Mouse (Mus musculus): ENCODE measurements around the gene Slc35e2. TPM values are rescaled to one million over a fixed set of nuclear protein-coding genes. Genes with fewer than 3 reads are reported as not detected.

Gene Slc35e2
- total and polyA plus RNA-seq, 2 experiments from 2014 or later, result 14.7 to 74.9 TPM

DNA sequence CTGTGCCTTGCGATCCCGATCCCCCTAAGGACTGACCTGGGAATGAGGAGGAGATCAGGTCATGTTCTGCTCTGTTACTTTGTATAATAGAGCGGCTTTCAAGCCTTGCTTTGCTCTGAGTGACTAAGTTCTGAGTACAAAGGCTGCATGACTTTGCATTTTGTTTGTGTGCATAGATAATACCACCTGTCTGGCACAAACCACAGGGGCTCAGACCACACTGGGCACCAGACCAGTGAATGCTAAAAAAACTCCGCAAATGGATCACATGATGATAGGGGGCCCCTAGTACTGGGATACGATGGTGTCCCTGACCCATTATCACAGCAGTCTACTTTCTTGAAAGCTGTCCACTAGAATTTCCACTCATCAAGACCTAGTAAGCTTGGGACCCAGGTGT, 4.6 kb upstream of the Slc35e2 start:
- Histone ChIP-seq H3K4me1 (ENCODE audit: insufficient read depth, low read length) (no peaks in the 10 kb centered on the region), H3K9ac (replicated peaks; ENCODE audit: low read length, poor library complexity, severe bottlenecking) (no peak overlapping the region), H3K4me3 (ENCODE audit: low read depth, low read length) (no peak overlapping the region), H3K27ac (ENCODE audit: low read depth, low read length) (no peak overlapping the region), H3K4me2 (ENCODE audit: low read depth, low read length, poor library complexity, severe bottlenecking) (no peak overlapping the region), H3K36me3 (ENCODE audit: insufficient read depth, low read length) (no peaks in the 10 kb centered on the region), H3K27me3 (ENCODE audit: insufficient read depth, low read length) (no peaks in the 10 kb centered on the region), H3K9me3 (ENCODE audit: low read length) (no peaks in the 10 kb centered on the region)
- 80% methylated on average over 5 of the region's 5 CpGs for WGBS
- DNase-seq (ENCODE audit: low spot score) (no peak), ATAC-seq (ENCODE audit: low FRiP score) (no peak)
- no peak for TF ChIP-seq CTCF (IDR thresholded peaks at IDR 0.05)

- H3K4me3 ChIP-seq (ENCODE audit: low read depth, low read length), result no peak overlapping the region
- H3K9ac ChIP-seq (replicated peaks; ENCODE audit: low read length, poor library complexity, severe bottlenecking), result no peak overlapping the region
- no peaks in the 10 kb centered on the region for H3K36me3 ChIP-seq (ENCODE audit: insufficient read depth, low read length)
- no peak for TF ChIP-seq CTCF (IDR thresholded peaks at IDR 0.05)
- DNase-seq (ENCODE audit: low spot score) (no peak), ATAC-seq (ENCODE audit: low FRiP score) (no peak)
- H3K4me2 ChIP-seq (ENCODE audit: low read depth, low read length, poor library complexity, severe bottlenecking), result no peak overlapping the region
- 24% methylated on average over 14 of the region's 20 CpGs for WGBS
- H3K27ac ChIP-seq (ENCODE audit: low read depth, low read length), result no peak overlapping the region
- 0 out of 2 replicates have a peak, but pooled peaks cover 4% of the 10 kb centered on the region for H3K4me1 ChIP-seq (ENCODE audit: insufficient read depth, low read length)
- H3K27me3 ChIP-seq (ENCODE audit: insufficient read depth, low read length), result no peaks in the 10 kb centered on the region
- no peaks in the 10 kb centered on the region for H3K9me3 ChIP-seq (ENCODE audit: low read length)
Measured at GRCm38 (mm10) chr4:155598536-155598935, 2.7 kb upstream of the Slc35e2 start.

GRCm38 (mm10) chr4:155599901-155600825, 1.1 kb upstream of the Slc35e2 start:
- no peaks in the 10 kb centered on the region for H3K9me3 ChIP-seq (ENCODE audit: low read length)
- WGBS, result 88% methylated on average over 10 of the region's 11 CpGs
- H3K4me1 ChIP-seq (ENCODE audit: insufficient read depth, low read length), result 0 out of 2 replicates have a peak, but pooled peaks cover 4% of the 10 kb centered on the region
- peaks cover 2% of the 10 kb centered on the region; the same call in 1 of the 2 replicates for H3K36me3 ChIP-seq (ENCODE audit: insufficient read depth, low read length)
- H3K27ac ChIP-seq (ENCODE audit: low read depth, low read length), result peak overlapping the region; percentile 100
- H3K27me3 ChIP-seq (ENCODE audit: insufficient read depth, low read length), result no peaks in the 10 kb centered on the region
- H3K4me3 ChIP-seq (ENCODE audit: low read depth, low read length), result peak overlapping the region; percentile 94
- no peak for TF ChIP-seq CTCF (IDR thresholded peaks at IDR 0.05)
- peak overlapping the region; percentile 86 for H3K4me2 ChIP-seq (ENCODE audit: low read depth, low read length, poor library complexity, severe bottlenecking)
- no peak overlapping the region for H3K9ac ChIP-seq (replicated peaks; ENCODE audit: low read length, poor library complexity, severe bottlenecking)
- no peak for ATAC-seq (ENCODE audit: low FRiP score)
- no peak for DNase-seq (ENCODE audit: low spot score)

DNA sequence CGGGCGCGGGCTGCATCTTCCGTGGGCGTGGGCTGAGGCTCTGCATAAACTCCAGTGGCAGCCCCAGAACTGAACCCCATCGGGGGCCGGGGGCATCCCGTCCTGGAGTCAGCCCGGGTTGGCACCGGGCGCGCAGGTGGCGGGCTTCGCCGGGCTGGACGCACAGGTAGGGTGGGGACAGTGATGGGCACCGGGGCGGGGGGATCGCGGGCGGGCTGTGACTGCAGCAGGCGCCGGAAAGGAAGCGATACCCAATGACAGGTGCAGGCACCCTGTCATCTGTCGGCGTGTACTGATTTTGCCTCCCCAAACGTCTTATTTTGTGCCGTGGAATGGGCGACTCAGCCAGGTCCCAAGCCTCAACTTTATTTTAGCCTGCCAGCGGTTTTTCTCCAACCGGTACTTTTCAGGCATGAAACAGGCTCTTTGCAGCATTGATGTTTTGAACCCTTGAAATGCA, 811 bp downstream of the Slc35e2 start:
- WGBS, result under 1% methylated on average over 31 of the region's 31 CpGs

DNA sequence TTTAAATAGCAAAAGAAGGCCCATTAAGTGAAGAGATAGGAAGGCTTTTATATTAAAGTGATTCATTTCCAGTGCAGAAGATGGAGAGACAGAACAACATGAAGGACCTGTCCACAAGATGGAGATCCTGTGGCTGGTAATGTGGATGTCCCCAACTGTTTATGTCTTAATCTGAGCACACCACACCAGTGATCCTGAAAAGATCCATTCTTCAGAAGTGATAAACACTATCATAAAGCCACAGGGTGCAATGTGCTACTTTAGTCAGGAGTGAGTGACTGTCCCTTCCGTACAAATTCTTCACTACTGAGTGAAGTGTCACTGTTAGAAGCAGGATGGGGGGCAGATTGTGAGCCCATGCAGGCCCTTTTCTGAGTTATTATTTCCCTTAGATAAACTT, 1.5 kb downstream of the Slc35e2 start:
- H3K9ac ChIP-seq (replicated peaks; ENCODE audit: low read length, poor library complexity, severe bottlenecking), result no peak overlapping the region
- H3K9me3 ChIP-seq (ENCODE audit: low read length), result no peaks in the 10 kb centered on the region
- no peaks in the 10 kb centered on the region for H3K27me3 ChIP-seq (ENCODE audit: insufficient read depth, low read length)
- TF ChIP-seq CTCF (IDR thresholded peaks at IDR 0.05), result no peak
- no peak for DNase-seq (ENCODE audit: low spot score)
- 96% methylated on average over 1 of the region's 1 CpGs for WGBS
- peak overlapping the region; percentile 86 for H3K4me2 ChIP-seq (ENCODE audit: low read depth, low read length, poor library complexity, severe bottlenecking)
- H3K27ac ChIP-seq (ENCODE audit: low read depth, low read length), result no peak overlapping the region
- no peak for ATAC-seq (ENCODE audit: low FRiP score)
- H3K4me3 ChIP-seq (ENCODE audit: low read depth, low read length), result peak overlapping the region; percentile 94
- peaks cover 2% of the 10 kb centered on the region; the same call in 1 of the 2 replicates for H3K36me3 ChIP-seq (ENCODE audit: insufficient read depth, low read length)
- H3K4me1 ChIP-seq (ENCODE audit: insufficient read depth, low read length), result 0 out of 2 replicates have a peak, but pooled peaks cover 4% of the 10 kb centered on the region

More for the DNA sequence above, 811 bp downstream of the Slc35e2 start:
- ATAC-seq (ENCODE audit: low FRiP score), result peak; percentile 15; the same call in 1 of the 2 replicates
- H3K27me3 ChIP-seq (ENCODE audit: insufficient read depth, low read length), result no peaks in the 10 kb centered on the region
- peak; percentile 5 for DNase-seq (ENCODE audit: low spot score)
- peak overlapping the region; percentile 100 for H3K27ac ChIP-seq (ENCODE audit: low read depth, low read length)
- no peaks in the 10 kb centered on the region for H3K9me3 ChIP-seq (ENCODE audit: low read length)
- no peak for TF ChIP-seq CTCF (IDR thresholded peaks at IDR 0.05)
- 0 out of 2 replicates have a peak, but pooled peaks cover 4% of the 10 kb centered on the region for H3K4me1 ChIP-seq (ENCODE audit: insufficient read depth, low read length)
- H3K9ac ChIP-seq (replicated peaks; ENCODE audit: low read length, poor library complexity, severe bottlenecking), result peak overlapping the region; percentile 93
- H3K4me3 ChIP-seq (ENCODE audit: low read depth, low read length), result peak overlapping the region; percentile 94
- H3K36me3 ChIP-seq (ENCODE audit: insufficient read depth, low read length), result peaks cover 2% of the 10 kb centered on the region; the same call in 1 of the 2 replicates
- peak overlapping the region; percentile 86 for H3K4me2 ChIP-seq (ENCODE audit: low read depth, low read length, poor library complexity, severe bottlenecking)

DNA sequence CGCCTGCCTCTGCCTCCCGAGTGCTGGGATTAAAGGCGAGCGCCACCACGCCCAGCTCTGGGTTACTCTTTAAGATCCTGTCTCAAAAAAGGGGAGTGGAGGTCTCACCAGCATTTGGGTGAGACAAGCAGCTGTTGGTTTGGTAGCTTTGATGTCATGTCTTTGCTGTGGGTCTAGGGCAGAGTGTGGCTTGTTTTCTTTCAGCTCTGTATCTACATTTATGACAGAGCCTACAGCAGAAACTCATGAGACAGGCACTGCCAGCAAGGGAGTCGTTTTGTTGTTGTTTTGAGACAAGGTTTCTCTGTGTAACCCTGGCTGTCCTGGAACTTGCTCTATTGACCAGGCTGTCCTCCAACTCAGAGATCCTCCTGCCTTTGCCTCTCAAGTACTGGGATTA, 2.6 kb downstream of the Slc35e2 start:
- TF ChIP-seq CTCF (IDR thresholded peaks at IDR 0.05), result no peak
- no peaks in the 10 kb centered on the region for H3K27me3 ChIP-seq (ENCODE audit: insufficient read depth, low read length)
- H3K36me3 ChIP-seq (ENCODE audit: insufficient read depth, low read length), result peaks cover 2% of the 10 kb centered on the region; the same call in 1 of the 2 replicates
- no peak overlapping the region for H3K4me2 ChIP-seq (ENCODE audit: low read depth, low read length, poor library complexity, severe bottlenecking)
- no peak for ATAC-seq (ENCODE audit: low FRiP score)
- H3K4me3 ChIP-seq (ENCODE audit: low read depth, low read length), result no peak overlapping the region
- no peaks in the 10 kb centered on the region for H3K9me3 ChIP-seq (ENCODE audit: low read length)
- 0 out of 2 replicates have a peak, but pooled peaks cover 4% of the 10 kb centered on the region for H3K4me1 ChIP-seq (ENCODE audit: insufficient read depth, low read length)
- no peak for DNase-seq (ENCODE audit: low spot score)
- no peak overlapping the region for H3K9ac ChIP-seq (replicated peaks; ENCODE audit: low read length, poor library complexity, severe bottlenecking)
- no peak overlapping the region for H3K27ac ChIP-seq (ENCODE audit: low read depth, low read length)
- WGBS, result 97% methylated on average over 6 of the region's 6 CpGs

Data from midbrain, postnatal 0 days (tissue).